Mouse (Mus musculus): ENCODE results near the gene Ddx59.

DNA sequence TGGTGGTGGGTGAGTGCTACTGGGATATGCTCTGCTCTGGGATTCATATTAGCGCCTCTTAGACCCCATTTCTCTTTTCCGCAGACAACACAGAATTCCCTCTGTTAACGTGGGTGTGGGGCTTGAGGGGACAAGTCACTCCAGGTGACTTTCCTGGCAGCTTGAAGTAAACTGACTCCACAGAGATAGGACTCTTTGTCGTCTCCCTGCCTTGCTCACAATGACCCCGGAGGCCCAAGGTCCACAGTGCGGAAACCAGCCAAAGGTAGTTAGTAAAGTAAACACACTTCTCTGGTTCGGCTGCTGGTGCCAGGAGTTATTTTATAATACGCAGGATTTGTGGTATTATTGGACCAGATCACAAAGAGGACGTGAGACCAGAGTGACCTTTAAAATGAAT is 27.7 kb downstream of the Ddx59 start:
- no peak for TF ChIP-seq CTCF (IDR thresholded peaks at IDR 0.05; ENCODE audit: extremely low read depth, insufficient read depth, insufficient read length, insufficient replicate concordance)
- TF ChIP-seq POLR2A (IDR thresholded peaks at IDR 0.05; ENCODE audit: low read depth, low read length): no peak

Data from spleen, adult 2 months (tissue).